Mouse (Mus musculus) mature B cell (primary cell): ENCODE data around the gene Samd14.

ENCODE experiments used
- in situ Hi-C: fragments of 300-500 bp; cut with MboI; formaldehyde crosslinking; loops from 2 replicates; pipeline ENCODE4 v1.14.3; 2019

Gene Samd14

GRCm38 (mm10) chr11:95074694-95075093, 65.0 kb downstream of the Samd14 start:
- in situ Hi-C loops: no loop called here

GRCm38 (mm10) chr11:95075197-95076040, 65.7 kb downstream of the Samd14 start:
- in situ Hi-C loops: no loop called here
